Mouse (Mus musculus): ENCODE data around the gene Hnf1a.
"Not testable (repeated sequence)": the region's sequence is repeated elsewhere in the genome, so short reads cannot be mapped to it uniquely, and the experiment has no call there.

DNA sequence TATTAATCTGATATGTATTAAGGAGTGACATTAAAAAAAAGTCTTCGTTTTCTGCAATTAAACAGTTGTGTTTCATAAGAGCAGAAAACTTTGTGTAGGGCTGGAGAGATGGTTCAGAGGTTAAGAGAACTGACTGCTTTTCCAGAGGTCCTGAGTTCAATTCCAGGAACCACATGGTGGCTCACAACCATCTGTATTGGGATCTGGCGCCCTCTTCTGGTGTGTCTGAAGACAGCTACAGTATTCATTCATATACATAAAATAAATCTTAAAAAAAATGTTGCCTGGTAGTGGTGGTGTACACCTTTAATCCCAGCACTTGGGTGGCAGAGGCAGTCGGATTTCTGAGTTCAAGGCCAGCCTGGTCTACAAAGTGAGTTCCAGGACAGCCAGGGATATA is 29.8 kb downstream of the Hnf1a start:
- not testable (repeated sequence) for TF ChIP-seq EP300, CTCF (IDR thresholded peaks at IDR 0.05; ENCODE audit: low read depth)
